8 mouse cellular contexts compared by ENCODE assay signal in the genomic region with DNA sequence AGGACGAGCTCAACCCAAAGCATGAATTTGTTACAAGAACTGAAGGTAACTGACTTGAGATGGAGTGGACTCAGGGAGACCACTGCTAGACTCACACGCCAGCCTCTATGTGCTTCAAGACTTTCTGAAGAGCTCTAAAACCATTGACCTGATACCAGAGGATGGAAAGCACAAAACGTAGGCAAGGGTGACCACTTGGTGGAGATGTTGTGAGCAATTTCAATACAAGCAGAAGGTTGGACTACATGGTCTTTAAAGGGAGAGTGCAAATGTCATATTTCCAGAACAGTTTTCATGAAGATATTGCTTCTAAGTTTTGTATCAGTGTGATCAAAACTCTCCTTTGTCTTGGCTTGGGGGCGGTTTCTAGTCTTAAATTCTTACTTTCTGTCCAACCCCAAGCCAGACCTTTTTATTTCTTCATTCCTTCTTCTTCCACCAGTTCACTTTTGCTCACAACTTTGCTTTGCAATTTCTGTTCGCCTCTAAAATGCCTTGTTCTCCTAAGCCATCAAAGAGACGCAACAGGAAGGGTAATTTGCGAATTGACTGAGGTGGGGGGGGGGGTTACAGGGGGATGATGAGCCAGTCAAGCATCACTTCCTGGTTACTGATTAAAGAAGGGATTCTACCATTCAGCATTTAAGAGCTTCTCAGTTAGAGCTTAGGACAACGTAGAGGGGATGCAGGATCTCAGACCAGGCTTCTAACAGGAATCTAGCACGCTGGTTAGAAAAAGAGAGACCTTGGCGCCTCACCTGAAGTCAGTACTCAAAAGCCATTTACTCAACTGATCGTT. TPM values are rescaled to one million over a fixed set of nuclear protein-coding genes. Genes with fewer than 3 reads are reported as not detected.
A peak's percentile ranks its signal among the peaks of the same experiment; 100 is the strongest.
DNase-seq lines count a peak whose midpoint lies in the region; ATAC-seq and TF ChIP-seq lines count a peak whose summit lies in the region.

No protein-coding gene starts in this region.

- TF ChIP-seq CTCF in kidney, postnatal 0 days (IDR thresholded peaks at IDR 0.05; ENCODE audit: low read depth), result peak; percentile 66

- H3K9ac ChIP-seq in ES-E14 (ENCODE audit: insufficient read depth, low read depth, low read length, poor library complexity, severe bottlenecking), result peak overlapping the region; percentile 43; the same call in 1 of the 2 replicates
- H3K9ac ChIP-seq in kidney, postnatal 0 days (ENCODE audit: low read depth, low read length), result no peak overlapping the region
- no peak overlapping the region for H3K9ac ChIP-seq in midbrain, embryonic 13.5 days (replicated peaks)

- peak overlapping the region; percentile 45 for H3K4me2 ChIP-seq in kidney, postnatal 0 days (ENCODE audit: low read length)
- H3K4me2 ChIP-seq in midbrain, embryonic 13.5 days (replicated peaks), result peak overlapping the region; percentile 30

- H3K4me3 ChIP-seq in ES-E14 (ENCODE audit: insufficient read depth in 1 of 2, low read depth in 1 of 2, low read length in 2 of 2, poor library complexity in 1 of 2, severe bottlenecking in 1 of 2), result peak overlapping the region in 1 of 2 experiments; percentile 2; a peak in 1 of 4 replicates
- H3K4me3 ChIP-seq in kidney, postnatal 0 days (replicated peaks; ENCODE audit: low read depth, low read length), result no peak overlapping the region
- H3K4me3 ChIP-seq in midbrain, embryonic 13.5 days (replicated peaks), result no peak overlapping the region

- H3K4me1 ChIP-seq in ES-E14 (ENCODE audit: control insufficient read depth in 2 of 2, insufficient read depth in 2 of 2, low read length in 2 of 2, poor library complexity in 1 of 2), result no peaks in the 10 kb centered on the region
- no peaks in the 10 kb centered on the region for H3K4me1 ChIP-seq in kidney, postnatal 0 days (replicated peaks; ENCODE audit: insufficient read depth, low read length)
- H3K4me1 ChIP-seq in midbrain, embryonic 13.5 days (replicated peaks), result 0 out of 2 replicates have a peak, but pooled peaks cover 7% of the 10 kb centered on the region

- no peaks in the 10 kb centered on the region for H3K27me3 ChIP-seq in kidney, postnatal 0 days (ENCODE audit: insufficient read depth, low read length)
- H3K27me3 ChIP-seq in midbrain, embryonic 13.5 days, result no peaks in the 10 kb centered on the region

- peaks cover 4% of the 10 kb centered on the region; the same call in 1 of the 2 replicates for H3K36me3 ChIP-seq in ES-E14 (ENCODE audit: control insufficient read depth, insufficient read depth, low read length, poor library complexity, severe bottlenecking)
- no peaks in the 10 kb centered on the region for H3K36me3 ChIP-seq in kidney, postnatal 0 days (ENCODE audit: insufficient read depth, low read length)
- H3K36me3 ChIP-seq in midbrain, embryonic 13.5 days, result no peaks in the 10 kb centered on the region

- DNase-seq in adrenal gland, adult 2 months, result peak; percentile 25
- DNase-seq in adrenal gland, postnatal 25 days, result no peak
- DNase-seq in ES-E14 (ENCODE audit: low read depth, low spot score), result no peak
- DNase-seq in kidney, postnatal 0 days (ENCODE audit: low spot score), result peak; percentile 59
- no peak for DNase-seq in thymus, postnatal 10 days (ENCODE audit: low spot score in 2 of 2)
- DNase-seq in layer of hippocampus, adult 9-11 months, result no peak

- no peaks in the 10 kb centered on the region for H3K9me3 ChIP-seq in ES-E14 (ENCODE audit: control insufficient read depth, insufficient read depth, low read depth, low read length)
- H3K9me3 ChIP-seq in kidney, postnatal 0 days (replicated peaks; ENCODE audit: low read length), result no peaks in the 10 kb centered on the region
- H3K9me3 ChIP-seq in midbrain, embryonic 13.5 days, result no peaks in the 10 kb centered on the region

- in situ Hi-C loops in ES-E14 (cut with MboI; ENCODE audit: low sequenced_read_pairs in 2 of 2, unreplicated experiment in 2 of 2), result no loop called here

- peak overlapping the region; percentile 58 for H3K27ac ChIP-seq in ES-E14 (ENCODE audit: insufficient read depth, low read depth, low read length, poor library complexity, severe bottlenecking)
- H3K27ac ChIP-seq in kidney, postnatal 0 days, result peak overlapping the region; percentile 77
- peak overlapping the region; percentile 51 for H3K27ac ChIP-seq in midbrain, embryonic 13.5 days

- WGBS in kidney, postnatal 0 days, result 41% methylated on average over 11 of the region's 11 CpGs
- 35% methylated on average over 11 of the region's 11 CpGs for WGBS in midbrain, embryonic 13.5 days

- ATAC-seq in granulocyte monocyte progenitor cell, adult 5-6 weeks (replicated peaks; ENCODE audit: poor library complexity, severe bottlenecking), result 0 out of 2 replicates have a peak, but pooled peaks have one; percentile 8
- ATAC-seq in kidney, postnatal 0 days (replicated peaks; ENCODE audit: low FRiP score, low read depth), result no peak
- ATAC-seq in midbrain, embryonic 13.5 days, result no peak

TF ChIP-seq in ES-E14, 5 proteins besides CTCF, POLR2A, EP300 and RAD21:
- TF ChIP-seq MAFK (IDR thresholded peaks at IDR 0.05; ENCODE audit: insufficient read depth, low read depth, low read length), result no peak
- no peak for TF ChIP-seq ZC3H11A (IDR thresholded peaks at IDR 0.05; ENCODE audit: borderline replicate concordance, low read depth, low read length)
- no peak for TF ChIP-seq HCFC1 (IDR thresholded peaks at IDR 0.05; ENCODE audit: borderline replicate concordance, insufficient read depth, low read length)
- no peak for TF ChIP-seq CHD2 (IDR thresholded peaks at IDR 0.05; ENCODE audit: low read depth, low read length)
- no peak for TF ChIP-seq ZNF384 (IDR thresholded peaks at IDR 0.05; ENCODE audit: low read depth, low read length)

RNA-seq across cellular contexts. Expression of a gene that starts 0.8 kb away (rescaled TPM):
- 10 to 100 TPM; 87.9 to 88.8 TPM for total RNA-seq in adrenal gland, adult 2 months (2021)
- polyA plus RNA-seq in adrenal gland, adult 2 months (2012; rRNA removed), result 86.9 and 102 TPM in 2 replicates
- 95.1 and 125 TPM in 2 replicates for total RNA-seq in adrenal gland, postnatal 25 days (2021)
- total RNA-seq in ES-E14 (2012; rRNA removed), result 15.2 and 24.5 TPM in 2 replicates
- total RNA-seq in granulocyte monocyte progenitor cell, adult 5-6 weeks (2014; fragmentation: Nextera tagmentation), result 22.5 and 35.0 TPM in 2 replicates
- 60.4 and 78.9 TPM in 2 replicates for total RNA-seq in granulocyte monocyte progenitor cell, adult 5-6 weeks (2017)
- polyA plus RNA-seq in kidney, postnatal 0 days (2015; fragmentation: Nextera tagmentation; extraction: Ambion mirVana), result 43.6 and 45.7 TPM in 2 replicates
- polyA plus RNA-seq in midbrain, embryonic 13.5 days (2015; fragmentation: Nextera tagmentation; extraction: Ambion mirVana), result 63.7 and 67.6 TPM in 2 replicates

Comparison
In these comparisons a context has a peak if more than half of its experiments do, and no peak if none do; other contexts are left out.
1. DNase-seq: peak in adrenal gland, adult 2 months (single experiment) and kidney, postnatal 0 days (single experiment); none in adrenal gland, postnatal 25 days (single experiment), ES-E14 (single experiment), thymus, postnatal 10 days (0 of 2) and layer of hippocampus, adult 9-11 months (single experiment).
2. Peak in every context shown above with its lines, with median percentiles within 50 percentile points of each other: H3K27ac ChIP-seq.